Mouse (Mus musculus): Measurements from ENCODE around the gene F3. TPM values are rescaled to one million over a fixed set of nuclear protein-coding genes. Genes with fewer than 3 reads are reported as not detected.
"Not testable (repeated sequence)": the region's sequence is repeated elsewhere in the genome, so short reads cannot be mapped to it uniquely, and the experiment has no call there.

F3 gene
- polyA plus RNA-seq, 1 experiment from 2014 or later, result 13.0 TPM

DNA sequence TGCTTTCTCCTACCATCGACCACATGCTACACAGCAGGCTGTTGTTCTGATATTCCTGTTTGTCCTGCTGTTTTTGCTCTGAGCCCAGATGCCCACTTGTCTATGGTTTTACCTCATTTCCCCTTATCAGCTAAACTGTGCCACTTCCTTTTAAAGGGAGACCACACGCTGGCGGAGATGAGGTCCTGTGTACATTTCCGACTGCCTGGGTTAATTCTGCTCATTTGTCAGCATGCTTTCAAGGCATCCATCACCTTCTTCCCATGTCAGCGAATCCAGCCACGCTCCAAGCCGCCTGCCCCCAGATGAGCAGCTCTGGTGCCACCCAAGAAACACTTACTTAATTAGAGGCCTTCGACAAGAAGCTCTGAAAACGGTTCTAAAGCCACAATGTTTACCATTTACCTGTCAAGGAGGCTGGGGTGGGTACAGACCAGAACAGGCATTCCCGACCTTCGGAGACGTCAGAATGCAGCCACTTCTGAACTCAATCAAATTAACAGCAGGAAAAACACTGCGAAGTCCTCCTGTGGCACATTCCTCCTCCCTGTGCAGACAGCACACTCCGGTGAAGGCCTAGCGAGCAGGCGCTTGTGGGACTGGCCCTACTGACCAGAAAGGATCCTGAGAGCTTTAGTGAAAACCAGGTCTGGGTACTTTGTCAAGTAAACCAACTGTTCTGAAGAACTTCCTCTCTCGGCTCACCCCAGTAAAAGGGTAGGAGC, 16.3 kb downstream of the F3 start:
- ATAC-seq, result no peak
- WGBS, result 78% methylated on average over 17 of the region's 17 CpGs
- no peak overlapping the region for H3K4me2 ChIP-seq (ENCODE audit: low read length)
- H3K27me3 ChIP-seq (ENCODE audit: control insufficient read depth, insufficient read depth, low read depth, low read length), result no peaks in the 10 kb centered on the region
- no peaks in the 10 kb centered on the region for H3K36me3 ChIP-seq (ENCODE audit: control insufficient read depth, insufficient read depth, low read length)
- no peaks in the 10 kb centered on the region for H3K9me3 ChIP-seq (replicated peaks; ENCODE audit: control insufficient read depth, low read length, poor library complexity, severe bottlenecking)
- no peaks in the 10 kb centered on the region for H3K4me1 ChIP-seq (ENCODE audit: control insufficient read depth, insufficient read depth, low read length)
- H3K4me3 ChIP-seq (ENCODE audit: low read depth, low read length), result no peak overlapping the region
- no peak overlapping the region for H3K9ac ChIP-seq (ENCODE audit: low read depth, low read length)
- no peak overlapping the region for H3K27ac ChIP-seq (ENCODE audit: low read length)

DNA sequence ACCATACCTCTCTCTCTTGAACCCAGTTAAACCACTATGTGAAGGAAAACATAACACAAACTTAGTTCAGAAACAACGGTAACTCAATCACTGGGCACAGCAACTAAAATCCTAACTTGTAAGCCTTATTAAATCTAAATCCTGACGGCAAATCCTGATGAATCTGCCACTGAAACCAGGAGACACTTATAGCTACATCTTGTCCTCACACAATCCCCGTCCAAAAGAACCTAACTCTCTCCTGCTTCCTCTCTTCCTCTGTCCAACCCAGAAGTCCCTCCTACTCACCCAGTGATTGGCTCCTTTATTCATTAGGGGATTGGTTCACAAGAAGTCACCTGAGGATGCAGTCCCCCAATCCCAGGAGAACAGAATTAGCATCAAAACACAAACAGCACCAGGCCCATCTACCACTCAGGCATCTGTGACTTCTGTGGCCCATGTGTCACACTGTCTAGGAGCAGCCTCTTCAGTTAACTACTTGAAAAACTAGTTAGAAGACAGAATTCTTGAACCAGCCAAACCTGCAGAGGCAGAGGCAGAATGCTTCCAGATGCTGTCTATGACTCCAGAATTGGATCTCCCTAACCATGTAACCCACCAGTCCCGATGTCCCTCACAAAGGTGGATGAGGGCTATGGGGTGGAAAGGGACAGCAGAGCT, 18.0 kb downstream of the F3 start:
- H3K36me3 ChIP-seq (ENCODE audit: control insufficient read depth, insufficient read depth, low read length); H3K4me1 ChIP-seq (ENCODE audit: control insufficient read depth, insufficient read depth, low read length); H3K27me3 ChIP-seq (ENCODE audit: control insufficient read depth, insufficient read depth, low read depth, low read length); H3K9me3 ChIP-seq (replicated peaks; ENCODE audit: control insufficient read depth, low read length, poor library complexity, severe bottlenecking); ATAC-seq; H3K4me3 ChIP-seq (ENCODE audit: low read depth, low read length); H3K27ac ChIP-seq (ENCODE audit: low read length); H3K4me2 ChIP-seq (ENCODE audit: low read length); H3K9ac ChIP-seq (ENCODE audit: low read depth, low read length): not testable (repeated sequence)
- 87% methylated on average over 4 of the region's 4 CpGs for WGBS

DNA sequence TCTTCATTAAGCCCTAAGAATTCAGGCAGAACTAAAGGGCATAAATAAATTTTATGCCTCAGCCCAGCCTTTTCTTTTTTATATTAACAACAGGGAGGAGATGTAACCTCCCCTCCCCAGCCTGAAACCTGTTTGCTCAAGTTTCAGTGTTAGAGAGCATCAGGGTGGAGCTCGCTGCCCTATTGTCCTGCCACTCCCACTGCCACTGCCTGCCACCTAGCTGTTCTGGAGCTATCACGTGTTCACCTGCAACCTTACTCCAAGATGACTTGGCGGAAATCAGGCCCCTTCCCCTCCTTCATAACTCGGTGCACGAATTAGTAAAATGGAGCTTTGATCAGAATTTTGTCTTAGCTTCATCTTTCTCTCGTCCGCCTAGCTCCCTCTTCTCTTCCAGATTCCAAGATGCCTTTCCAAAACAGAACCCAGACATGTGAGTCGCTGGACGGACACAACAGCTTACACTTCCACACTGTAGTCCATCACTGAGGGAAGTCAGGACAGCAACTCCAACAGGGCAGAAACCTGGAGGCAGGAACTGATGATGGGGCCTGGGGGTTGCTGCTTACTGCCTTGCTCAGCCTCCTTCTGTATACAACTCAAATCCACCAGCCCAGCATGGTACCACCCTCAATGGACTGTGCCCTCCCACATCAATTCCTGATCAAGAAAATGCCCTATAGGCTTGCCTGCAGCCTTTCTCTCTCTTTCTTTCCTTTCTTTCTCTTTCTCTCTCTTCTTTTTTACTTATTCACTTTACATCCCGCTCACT, 31.2 kb downstream of the F3 start:
- H3K9ac ChIP-seq (ENCODE audit: low read depth, low read length); ATAC-seq; H3K36me3 ChIP-seq (ENCODE audit: control insufficient read depth, insufficient read depth, low read length); H3K27me3 ChIP-seq (ENCODE audit: control insufficient read depth, insufficient read depth, low read depth, low read length); H3K9me3 ChIP-seq (replicated peaks; ENCODE audit: control insufficient read depth, low read length, poor library complexity, severe bottlenecking); H3K27ac ChIP-seq (ENCODE audit: low read length); H3K4me3 ChIP-seq (ENCODE audit: low read depth, low read length); H3K4me2 ChIP-seq (ENCODE audit: low read length); H3K4me1 ChIP-seq (ENCODE audit: control insufficient read depth, insufficient read depth, low read length): not testable (repeated sequence)
- WGBS, result 84% methylated on average over 10 of the region's 10 CpGs

DNA sequence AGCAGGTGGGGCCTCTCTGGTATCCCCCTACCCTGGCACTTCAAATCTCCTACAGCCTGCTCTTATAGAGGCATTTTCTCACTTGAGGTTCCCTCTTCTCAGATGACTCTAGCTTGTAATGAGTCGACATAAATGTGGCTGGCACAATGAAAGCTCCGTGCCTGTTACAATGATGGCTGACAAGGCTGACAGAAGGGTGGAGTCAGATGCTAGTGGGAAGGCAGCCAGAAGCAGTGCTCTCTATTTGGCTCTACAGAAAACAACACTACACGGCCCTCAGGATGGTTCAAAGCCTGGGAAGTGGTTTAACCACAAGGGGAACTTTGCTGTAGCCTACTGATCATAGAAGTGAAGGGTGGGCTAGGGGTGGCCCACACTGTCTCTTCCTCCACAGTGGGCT, 31.8 kb downstream of the F3 start:
- 25% methylated on average over 3 of the region's 3 CpGs for WGBS
- H3K4me3 ChIP-seq (ENCODE audit: low read depth, low read length), result no peak overlapping the region
- H3K27ac ChIP-seq (ENCODE audit: low read length), result no peak overlapping the region
- no peak overlapping the region for H3K4me2 ChIP-seq (ENCODE audit: low read length)
- H3K27me3 ChIP-seq (ENCODE audit: control insufficient read depth, insufficient read depth, low read depth, low read length), result no peaks in the 10 kb centered on the region
- no peaks in the 10 kb centered on the region for H3K9me3 ChIP-seq (replicated peaks; ENCODE audit: control insufficient read depth, low read length, poor library complexity, severe bottlenecking)
- 0 out of 2 replicates have a peak, but pooled peaks have one; percentile 28 for ATAC-seq
- no peaks in the 10 kb centered on the region; the same call in 1 of the 2 replicates for H3K4me1 ChIP-seq (ENCODE audit: control insufficient read depth, insufficient read depth, low read length)
- no peaks in the 10 kb centered on the region; the same call in 1 of the 2 replicates for H3K36me3 ChIP-seq (ENCODE audit: control insufficient read depth, insufficient read depth, low read length)
- H3K9ac ChIP-seq (ENCODE audit: low read depth, low read length), result no peak overlapping the region

DNA sequence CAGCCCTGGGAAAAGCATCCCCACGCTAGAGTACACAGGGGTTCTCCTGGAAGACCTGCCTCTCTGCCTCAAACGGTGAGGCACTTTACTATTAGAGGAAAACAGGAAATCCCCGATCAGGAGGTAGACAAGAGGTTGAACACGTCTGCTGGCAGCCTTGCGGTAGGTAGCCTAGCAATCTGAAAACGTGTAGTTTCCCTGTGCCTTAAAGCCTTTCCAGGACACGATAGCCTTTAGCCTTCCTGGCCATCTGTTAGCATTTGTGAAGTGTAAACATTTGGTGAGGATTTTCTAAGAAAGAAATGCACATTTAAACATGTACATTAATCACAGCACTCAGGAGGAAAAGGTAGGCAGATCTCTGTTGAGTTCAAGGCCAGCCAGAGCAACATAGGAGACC, 35.0 kb downstream of the F3 start:
- Histone ChIP-seq H3K4me2 (ENCODE audit: low read length) (no peak overlapping the region), H3K9ac (ENCODE audit: low read depth, low read length) (no peak overlapping the region), H3K36me3 (ENCODE audit: control insufficient read depth, insufficient read depth, low read length) (no peaks in the 10 kb centered on the region; the same call in 1 of the 2 replicates), H3K4me1 (ENCODE audit: control insufficient read depth, insufficient read depth, low read length) (no peaks in the 10 kb centered on the region; the same call in 1 of the 2 replicates), H3K27ac (ENCODE audit: low read length) (no peak overlapping the region), H3K27me3 (ENCODE audit: control insufficient read depth, insufficient read depth, low read depth, low read length) (no peaks in the 10 kb centered on the region), H3K9me3 (replicated peaks; ENCODE audit: control insufficient read depth, low read length, poor library complexity, severe bottlenecking) (no peaks in the 10 kb centered on the region), H3K4me3 (ENCODE audit: low read depth, low read length) (no peak overlapping the region)
- ATAC-seq, result no peak
- WGBS, result 78% methylated on average over 7 of the region's 7 CpGs

DNA sequence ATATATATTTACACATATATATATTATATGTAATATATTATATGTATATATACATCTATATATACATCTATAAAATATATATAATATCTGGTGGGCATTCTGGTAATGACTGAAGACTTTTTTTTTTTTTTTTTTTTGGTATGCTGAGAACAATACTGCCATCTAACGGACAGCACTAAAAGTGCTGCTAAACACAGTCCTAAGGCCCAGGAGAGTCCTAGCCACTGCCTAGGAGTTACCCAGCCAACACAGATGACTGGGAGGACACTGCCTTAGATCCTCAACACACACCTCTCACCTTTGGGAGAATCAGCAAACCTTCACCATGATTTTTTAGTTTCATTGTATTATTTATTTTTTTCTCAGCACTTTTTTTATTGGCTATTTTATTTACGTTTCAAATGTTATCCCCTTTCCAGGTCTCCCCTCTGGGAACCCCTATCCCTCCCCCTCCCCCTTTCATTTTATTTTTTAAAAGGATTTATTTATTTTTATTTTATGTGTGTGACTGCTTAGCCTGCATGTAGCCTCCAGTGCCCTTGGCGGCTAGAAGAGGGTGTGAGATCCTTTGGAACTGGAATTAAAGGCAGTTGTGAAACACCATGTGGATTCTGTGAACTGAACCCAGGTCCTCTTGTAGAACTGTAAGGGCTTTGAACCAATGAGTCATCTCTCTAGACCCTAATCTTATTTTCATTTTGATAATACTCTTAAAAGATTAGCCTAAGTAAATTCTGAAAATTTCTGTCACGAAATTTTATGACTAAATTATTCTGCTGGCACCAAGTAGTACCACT, 38.9 kb downstream of the F3 start:
- Histone ChIP-seq H3K27ac (ENCODE audit: low read length) (no peak overlapping the region), H3K4me2 (ENCODE audit: low read length) (no peak overlapping the region), H3K36me3 (ENCODE audit: control insufficient read depth, insufficient read depth, low read length) (peaks cover 4% of the 10 kb centered on the region; the same call in 1 of the 2 replicates), H3K4me1 (ENCODE audit: control insufficient read depth, insufficient read depth, low read length) (no peaks in the 10 kb centered on the region), H3K9ac (ENCODE audit: low read depth, low read length) (no peak overlapping the region), H3K27me3 (ENCODE audit: control insufficient read depth, insufficient read depth, low read depth, low read length) (no peaks in the 10 kb centered on the region), H3K9me3 (replicated peaks; ENCODE audit: control insufficient read depth, low read length, poor library complexity, severe bottlenecking) (no peaks in the 10 kb centered on the region), H3K4me3 (ENCODE audit: low read depth, low read length) (no peak overlapping the region)
- peak; percentile 76; the same call in 1 of the 2 replicates for ATAC-seq
- WGBS, result 62% methylated on average over 4 of the region's 4 CpGs

DNA sequence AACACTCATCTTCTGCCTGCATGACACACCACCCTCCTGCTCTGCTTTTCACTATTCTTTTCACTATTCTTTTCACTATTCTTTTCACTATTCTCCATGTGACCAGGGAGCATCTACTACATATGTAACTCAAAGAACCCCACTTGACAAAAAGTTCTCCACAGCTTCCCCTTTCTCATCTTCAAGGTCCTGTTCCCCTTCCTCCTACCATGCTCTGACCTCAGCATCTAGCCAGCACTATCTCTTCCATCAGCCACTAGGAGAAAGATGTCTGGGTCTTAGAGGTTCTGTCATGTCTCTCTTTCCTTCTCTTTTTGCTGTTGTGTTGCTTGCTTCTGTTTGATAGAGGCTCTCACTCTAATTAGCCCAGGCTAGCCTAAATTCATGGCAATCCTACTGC, 42.7 kb downstream of the F3 start:
- Histone ChIP-seq H3K4me1 (ENCODE audit: control insufficient read depth, insufficient read depth, low read length) (no peaks in the 10 kb centered on the region), H3K4me3 (ENCODE audit: low read depth, low read length) (no peak overlapping the region), H3K36me3 (ENCODE audit: control insufficient read depth, insufficient read depth, low read length) (peaks cover 25% of the 10 kb centered on the region)

DNA sequence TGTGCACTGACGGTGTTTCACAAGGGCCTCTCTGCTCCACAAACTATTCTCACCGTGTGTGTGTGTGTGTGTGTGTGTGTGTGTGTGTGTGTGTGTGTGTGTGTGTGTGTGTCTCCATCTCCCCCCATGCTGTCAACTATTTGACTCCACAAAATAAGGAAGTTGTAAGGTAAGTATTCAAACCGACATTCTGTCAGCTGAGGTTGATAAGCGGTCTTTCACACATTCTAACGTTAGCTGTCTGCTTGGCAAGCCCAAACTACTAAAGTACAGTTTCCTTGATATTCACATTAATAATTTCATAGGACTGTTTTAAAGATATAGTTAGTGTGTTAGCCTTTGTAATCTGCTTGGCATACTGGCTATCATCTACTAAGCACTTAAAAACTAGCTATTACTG, 43.5 kb downstream of the F3 start:
- 90% methylated on average over 5 of the region's 5 CpGs for WGBS
- Histone ChIP-seq H3K4me1 (ENCODE audit: control insufficient read depth, insufficient read depth, low read length) (no peaks in the 10 kb centered on the region), H3K9ac (ENCODE audit: low read depth, low read length) (no peak overlapping the region), H3K9me3 (replicated peaks; ENCODE audit: control insufficient read depth, low read length, poor library complexity, severe bottlenecking) (no peaks in the 10 kb centered on the region), H3K4me2 (ENCODE audit: low read length) (no peak overlapping the region), H3K36me3 (ENCODE audit: control insufficient read depth, insufficient read depth, low read length) (peaks cover 29% of the 10 kb centered on the region), H3K27me3 (ENCODE audit: control insufficient read depth, insufficient read depth, low read depth, low read length) (no peaks in the 10 kb centered on the region), H3K27ac (ENCODE audit: low read length) (no peak overlapping the region), H3K4me3 (ENCODE audit: low read depth, low read length) (no peak overlapping the region)
- no peak for ATAC-seq

More for the DNA sequence above, 42.7 kb downstream of the F3 start:
- no peak for ATAC-seq
- H3K9ac ChIP-seq (ENCODE audit: low read depth, low read length), result no peak overlapping the region
- no peaks in the 10 kb centered on the region for H3K9me3 ChIP-seq (replicated peaks; ENCODE audit: control insufficient read depth, low read length, poor library complexity, severe bottlenecking)
- no peaks in the 10 kb centered on the region for H3K27me3 ChIP-seq (ENCODE audit: control insufficient read depth, insufficient read depth, low read depth, low read length)
- H3K27ac ChIP-seq (ENCODE audit: low read length), result no peak overlapping the region
- H3K4me2 ChIP-seq (ENCODE audit: low read length), result no peak overlapping the region

Data from midbrain, embryonic 16.5 days (tissue).